Mouse (Mus musculus) skeletal muscle tissue, adult 2 months (tissue): ENCODE results near the gene Tmem186.

ENCODE experiments used
- DNase-seq: peaks from one replicate; pipeline ENCODE4 v3.0.0-alpha.2; 2012; ENCODE audit warnings: low read depth, low spot score

Tmem186 gene

DNA sequence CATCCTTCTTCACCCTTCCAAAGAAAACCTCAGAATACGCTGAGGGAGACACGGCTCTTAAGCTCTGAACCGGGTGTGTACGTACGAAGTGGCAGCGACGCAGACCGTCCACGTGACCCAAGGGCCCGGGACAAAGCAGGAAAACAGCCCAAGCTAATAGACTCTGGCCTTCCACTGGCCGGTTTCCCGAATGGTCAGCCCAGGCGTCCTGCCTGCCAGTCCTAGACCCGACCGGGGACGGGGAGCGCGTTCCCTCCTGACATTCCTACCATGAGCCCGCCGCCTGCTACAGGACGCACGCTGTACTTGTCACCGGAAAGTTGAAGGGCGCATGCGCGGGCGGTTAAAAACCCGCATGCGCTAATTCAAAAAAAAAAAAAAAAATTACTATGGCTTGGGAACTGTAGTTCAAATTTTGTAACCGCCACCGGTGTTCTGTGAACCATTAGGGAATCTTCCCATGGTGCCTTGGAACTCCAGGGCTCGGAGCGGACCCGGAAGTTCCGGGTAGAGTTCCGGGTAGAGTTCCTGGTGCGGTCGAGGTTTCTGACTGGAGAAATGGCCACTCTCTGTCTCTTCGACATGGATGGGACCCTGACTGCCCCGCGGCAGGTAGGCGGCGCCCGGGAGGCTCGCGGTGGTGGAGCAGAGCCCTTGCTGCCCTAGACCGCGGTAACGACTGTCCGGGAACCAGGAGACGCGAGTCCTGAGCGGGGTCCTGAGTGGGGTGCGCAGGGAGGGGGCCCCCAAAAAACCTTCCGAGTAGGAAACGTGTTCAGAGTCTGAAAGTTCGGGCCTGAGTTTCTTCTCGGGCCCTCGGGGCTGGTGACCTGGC, at the start of gene Tmem186, which contains the start of gene Pmm2:
Gene Tmem186 (minus strand): TSS at position 496 of the 835 bp plus-strand sequence.
Gene Pmm2 (plus strand): TSS at position 458 of the 835 bp plus-strand sequence.
- DNase-seq = peak; percentile 95

DNA sequence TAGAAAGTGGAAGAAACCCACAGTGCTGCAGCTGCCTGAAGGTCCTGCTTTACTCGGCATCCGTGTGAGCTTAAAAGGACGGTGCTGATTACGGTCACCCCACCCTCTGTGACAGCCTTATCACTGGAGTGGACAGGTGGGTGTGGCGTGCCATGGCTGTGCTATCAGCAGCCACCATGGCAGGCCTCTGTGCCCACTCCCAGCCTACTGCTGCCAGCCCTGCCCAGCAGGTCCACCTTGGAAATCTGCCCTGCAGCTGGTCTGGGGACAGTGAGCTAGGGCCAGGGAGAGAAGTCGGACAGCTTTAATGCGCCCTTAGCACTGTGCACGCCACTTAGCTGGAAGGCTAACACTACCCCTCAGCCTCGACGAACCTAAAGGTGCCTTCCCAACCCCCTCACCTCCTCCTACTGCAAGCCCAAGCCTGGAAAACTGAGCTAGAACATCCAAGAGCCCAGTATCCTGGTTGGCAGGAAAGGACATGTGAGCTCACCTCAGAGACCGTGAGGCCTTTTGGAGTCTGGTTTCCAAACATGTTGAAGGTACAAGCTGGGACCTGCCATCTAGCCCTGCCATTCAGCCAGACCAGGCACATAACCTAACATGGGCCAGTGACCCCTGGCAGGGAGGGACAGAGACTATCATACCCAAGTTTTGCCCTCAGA, 49.5 kb upstream of the Tmem186 start:
- peak; percentile 44 for DNase-seq

DNA sequence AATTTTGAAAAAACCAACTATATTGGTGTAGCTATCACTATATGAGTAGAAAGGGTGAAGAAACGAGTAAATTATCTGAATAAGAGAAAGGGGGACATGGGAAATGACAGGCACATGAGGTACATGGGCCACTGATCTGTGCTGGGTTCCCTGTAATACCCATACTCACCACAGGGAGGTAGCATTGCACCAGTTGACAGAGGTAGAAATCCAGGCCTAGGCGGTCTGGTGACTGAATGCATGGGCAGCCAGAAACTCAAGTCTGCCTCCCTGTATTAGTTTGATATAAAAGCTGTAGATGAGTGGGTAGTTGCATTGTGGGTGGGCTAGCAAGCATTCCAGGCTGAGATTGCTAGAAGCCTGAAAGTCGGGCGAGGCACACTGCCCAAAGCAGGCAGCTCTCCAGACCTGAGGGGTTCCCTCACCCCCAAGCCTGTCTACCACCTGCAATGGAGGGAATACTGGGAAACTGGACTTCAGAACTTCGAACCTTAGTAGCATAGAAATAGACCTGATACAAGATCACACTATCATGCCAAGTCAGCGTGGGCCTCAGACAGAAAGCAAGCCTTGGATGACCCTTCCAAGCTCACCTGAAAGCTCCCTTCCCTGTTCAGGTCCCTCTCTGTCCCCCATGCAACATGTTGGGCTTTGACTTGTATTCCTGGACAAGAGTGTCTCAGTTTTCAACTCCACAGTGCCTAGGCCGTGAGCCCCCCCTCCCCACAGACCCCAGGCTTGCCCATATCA, 48.8 kb upstream of the Tmem186 start:
- DNase-seq = peak; percentile 74

DNA sequence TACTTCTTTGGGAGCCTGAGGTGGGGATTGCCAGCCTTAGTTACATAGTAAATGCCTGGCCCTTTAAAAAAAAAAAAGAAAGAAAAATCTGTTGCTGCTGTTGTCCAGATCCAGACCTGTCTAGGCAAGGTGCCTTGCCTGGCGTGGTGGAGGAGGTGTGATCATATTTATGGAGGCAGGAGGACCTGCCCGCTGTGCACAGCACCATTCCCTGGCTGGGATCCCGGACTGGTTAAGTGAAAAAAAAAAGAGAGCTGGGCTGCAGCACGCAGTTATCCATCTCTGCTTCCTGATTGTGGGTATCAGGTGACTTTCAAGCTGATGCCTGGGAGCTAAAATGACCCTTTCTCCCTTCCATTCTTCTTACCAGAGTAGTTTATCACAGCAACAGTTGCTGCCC, 47.6 kb upstream of the Tmem186 start:
- DNase-seq = no peak

DNA sequence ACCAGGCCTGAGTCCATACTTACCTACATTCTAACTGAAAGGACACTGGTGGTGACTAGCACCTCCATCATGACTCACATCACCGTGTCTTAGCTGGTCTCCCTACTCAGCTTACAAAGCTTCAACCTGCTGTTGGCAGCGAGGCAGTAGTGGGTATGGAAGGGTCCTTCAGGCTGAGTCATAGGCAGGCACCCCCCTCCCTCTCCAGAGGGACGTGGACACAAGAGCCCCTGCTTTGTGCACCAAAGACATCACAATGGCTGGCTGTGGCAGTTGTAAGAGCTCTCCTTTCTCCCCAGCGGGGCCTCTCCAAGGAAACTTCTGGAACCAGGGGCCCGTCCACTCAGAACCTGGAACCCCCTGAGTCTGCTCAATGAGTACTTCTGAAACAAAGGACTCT, 43.0 kb upstream of the Tmem186 start, which contains the start of gene Gm5767:
Gene Gm5767 (plus strand): TSS at position 301 of the 400 bp plus-strand sequence.
- DNase-seq = no peak

DNA sequence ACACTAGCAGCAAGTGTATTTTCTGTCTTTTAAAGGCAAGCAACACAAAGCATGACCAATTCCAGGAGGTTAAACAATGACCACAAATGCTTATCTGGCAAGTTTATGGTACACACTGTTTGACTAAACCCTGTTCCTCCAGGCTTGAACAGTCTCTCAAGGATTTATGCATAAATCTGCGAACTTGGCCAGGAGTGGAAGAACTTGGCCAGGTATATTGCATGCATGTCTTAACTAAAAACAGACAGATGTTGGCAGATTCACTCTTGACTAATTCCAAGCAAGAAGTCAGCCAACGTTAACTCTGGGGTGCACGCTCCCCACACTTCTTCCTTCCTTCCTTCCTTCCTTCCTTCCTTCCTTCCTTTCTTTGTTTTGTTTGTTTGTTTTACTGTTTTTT, 42.3 kb upstream of the Tmem186 start:
- no peak for DNase-seq

DNA sequence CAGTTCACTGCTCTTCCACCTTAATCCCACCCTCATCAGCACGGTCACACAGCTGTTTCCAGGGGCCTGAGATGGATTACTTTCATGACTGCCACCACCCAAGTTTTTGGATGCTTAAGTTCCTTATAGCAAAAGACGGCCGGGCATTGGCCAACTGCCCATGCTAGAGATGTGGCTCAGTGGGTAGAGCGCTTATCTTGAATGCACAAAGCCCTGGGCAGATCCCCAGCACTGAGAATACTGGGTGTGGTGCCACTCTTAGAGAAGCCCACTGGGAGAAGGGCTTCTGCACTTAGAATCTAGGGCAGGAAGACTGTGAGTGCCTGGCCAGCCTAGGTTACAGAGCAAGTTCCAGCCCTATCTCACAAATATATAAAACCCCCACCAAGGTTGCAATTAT, 41.2 kb upstream of the Tmem186 start:
- no peak for DNase-seq

DNA sequence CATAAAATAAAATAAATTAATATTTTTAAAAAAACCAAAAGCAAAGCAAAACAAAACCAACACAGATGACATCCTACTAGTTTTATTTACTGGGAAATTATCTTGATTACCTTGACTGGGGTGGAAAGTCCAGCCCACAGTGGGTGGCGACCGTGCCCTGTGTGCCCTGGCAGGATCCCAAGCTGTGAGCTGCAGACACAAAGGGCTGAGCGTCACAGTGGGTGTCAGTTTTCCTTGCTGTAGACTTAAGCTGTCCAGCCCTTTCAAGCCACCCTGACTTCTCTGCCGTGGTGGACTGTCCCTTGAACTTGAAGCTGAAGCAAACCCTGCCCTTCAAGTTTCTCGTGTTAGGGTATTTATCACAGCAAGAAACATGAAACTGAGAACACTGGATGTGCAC, 40.5 kb upstream of the Tmem186 start:
- no peak for DNase-seq

DNA sequence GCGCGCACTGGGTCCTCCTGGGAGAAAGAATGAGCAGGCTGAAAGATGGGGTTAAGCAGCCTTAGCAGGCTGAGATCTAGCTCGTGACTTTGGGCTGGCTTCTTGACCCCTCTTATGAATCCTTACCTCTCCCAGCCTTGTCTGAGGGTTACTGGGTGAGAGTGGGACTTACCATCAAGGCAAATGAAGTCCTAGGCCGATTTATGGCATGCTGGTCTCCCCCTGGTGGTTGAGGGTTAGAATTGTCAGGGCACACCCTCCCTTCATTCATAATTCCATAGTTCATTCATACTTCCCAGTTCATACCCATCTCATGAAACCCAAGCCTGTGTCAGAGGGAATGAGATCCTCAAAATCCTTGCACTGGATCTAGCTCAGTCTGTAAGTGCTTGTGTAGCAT, 39.3 kb upstream of the Tmem186 start:
- DNase-seq = no peak

DNA sequence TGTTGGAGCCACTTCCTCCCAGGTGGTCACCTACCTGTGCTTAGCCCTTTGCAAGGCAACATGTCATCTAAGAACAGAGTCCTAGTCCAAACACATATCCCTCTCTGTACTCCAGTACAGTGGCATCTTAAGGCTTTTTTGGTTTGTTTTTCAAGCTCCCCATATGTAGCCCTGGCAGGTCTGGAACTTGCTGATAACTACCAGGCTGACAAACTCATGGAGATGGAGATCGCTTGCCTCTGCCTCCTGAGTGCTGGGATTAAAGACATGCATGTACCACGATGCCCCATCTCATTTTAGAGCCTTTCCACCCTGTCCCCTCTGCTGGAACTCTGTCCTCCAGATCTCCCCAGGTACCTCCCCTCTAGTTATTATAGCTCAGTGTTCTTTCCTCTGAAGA, 38.7 kb upstream of the Tmem186 start:
- no peak for DNase-seq

DNA sequence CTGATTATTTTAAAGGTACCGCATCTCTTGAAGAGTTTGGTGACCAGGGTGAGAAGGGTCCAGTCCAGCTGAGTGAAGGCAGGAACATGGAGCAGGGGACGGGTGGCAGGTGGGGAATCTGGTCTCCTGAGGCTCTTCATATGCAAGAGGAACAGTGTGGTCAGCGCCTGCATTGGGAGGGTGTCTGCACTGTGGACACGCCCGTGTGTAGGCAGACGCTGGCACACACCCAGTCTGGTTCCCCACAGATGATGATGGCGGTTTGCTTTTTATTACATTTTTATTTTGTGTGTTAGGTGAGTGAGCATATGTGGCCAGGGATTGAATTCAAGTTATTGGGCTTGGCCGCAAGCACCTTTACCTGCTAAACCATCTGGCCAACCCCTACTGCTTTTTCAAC, 38.0 kb upstream of the Tmem186 start:
- DNase-seq = no peak

DNA sequence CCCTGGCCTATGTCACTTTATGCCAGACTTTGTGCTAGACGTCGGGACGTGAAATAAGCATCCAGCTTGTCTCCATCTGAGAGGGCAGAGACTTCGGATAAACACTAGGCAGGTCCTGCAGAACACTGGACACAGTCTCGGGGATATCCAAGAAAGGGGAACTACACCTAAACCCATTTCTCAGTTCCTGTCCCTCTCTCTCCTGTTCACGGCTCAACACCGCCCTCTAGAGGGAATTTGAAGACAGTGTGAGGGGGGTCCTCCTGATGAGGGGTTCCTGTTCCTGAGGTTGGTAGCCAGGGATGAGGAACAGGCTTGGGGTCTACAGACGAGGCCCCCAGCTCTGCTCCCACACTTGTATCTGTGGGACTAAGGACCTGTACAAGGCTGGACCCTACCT, 36.7 kb upstream of the Tmem186 start:
- no peak for DNase-seq

DNA sequence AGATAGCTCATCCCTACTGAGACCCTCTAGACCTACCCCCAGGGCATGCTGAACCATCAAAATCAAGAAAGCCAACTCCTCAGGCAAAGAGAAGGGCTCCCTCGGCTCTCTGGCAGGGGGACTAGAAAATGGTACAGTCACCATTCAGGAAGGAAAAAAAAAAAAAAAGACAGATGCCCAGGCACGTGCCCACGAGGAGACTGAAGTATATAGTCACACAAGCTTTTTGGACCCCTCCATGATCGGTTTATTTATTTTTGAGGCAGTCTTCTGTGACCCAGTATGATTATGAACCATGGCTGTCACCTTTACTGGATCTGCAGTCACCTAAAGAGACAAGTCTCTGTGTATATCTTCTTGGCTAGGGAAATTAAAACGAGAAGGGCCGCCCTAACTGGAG, 35.8 kb upstream of the Tmem186 start:
- DNase-seq = no peak

DNA sequence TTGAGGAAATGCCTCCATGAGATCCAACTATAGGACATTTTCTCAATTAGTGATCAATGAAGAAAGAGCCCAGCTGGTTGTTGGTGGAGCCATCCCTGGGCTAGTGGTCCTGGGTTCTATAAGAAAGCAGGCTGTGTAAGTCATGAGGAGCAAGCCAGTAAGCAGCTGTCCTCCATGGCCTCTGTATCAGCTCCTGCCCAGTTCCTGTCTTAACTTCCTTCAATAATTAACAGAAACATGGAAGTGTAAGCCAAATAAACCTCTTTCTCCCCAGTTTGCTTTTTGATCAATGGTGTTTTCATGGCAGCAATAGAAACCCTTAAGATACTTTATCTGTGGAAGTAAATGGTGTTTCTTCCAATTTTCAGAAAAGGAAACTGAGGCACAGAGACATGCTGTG, 35.3 kb upstream of the Tmem186 start:
- no peak for DNase-seq

DNA sequence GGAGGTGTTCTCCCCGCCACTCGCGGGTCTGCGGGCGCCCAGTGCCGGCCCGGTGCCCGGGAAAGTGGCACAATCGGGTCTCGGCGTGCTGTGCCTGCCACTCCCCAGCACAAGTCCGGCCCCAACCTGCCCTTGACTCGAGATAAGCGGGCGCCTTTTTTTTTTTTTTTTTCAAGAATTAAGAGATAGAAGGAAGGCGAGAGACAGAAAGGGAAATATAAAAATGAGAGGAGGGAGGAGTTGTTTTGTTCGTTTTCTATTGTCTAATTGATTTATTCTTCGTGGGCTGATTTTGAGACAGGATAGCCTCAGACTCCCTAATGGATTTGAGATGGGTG, 34.8 kb upstream of the Tmem186 start:
- DNase-seq = no peak

DNA sequence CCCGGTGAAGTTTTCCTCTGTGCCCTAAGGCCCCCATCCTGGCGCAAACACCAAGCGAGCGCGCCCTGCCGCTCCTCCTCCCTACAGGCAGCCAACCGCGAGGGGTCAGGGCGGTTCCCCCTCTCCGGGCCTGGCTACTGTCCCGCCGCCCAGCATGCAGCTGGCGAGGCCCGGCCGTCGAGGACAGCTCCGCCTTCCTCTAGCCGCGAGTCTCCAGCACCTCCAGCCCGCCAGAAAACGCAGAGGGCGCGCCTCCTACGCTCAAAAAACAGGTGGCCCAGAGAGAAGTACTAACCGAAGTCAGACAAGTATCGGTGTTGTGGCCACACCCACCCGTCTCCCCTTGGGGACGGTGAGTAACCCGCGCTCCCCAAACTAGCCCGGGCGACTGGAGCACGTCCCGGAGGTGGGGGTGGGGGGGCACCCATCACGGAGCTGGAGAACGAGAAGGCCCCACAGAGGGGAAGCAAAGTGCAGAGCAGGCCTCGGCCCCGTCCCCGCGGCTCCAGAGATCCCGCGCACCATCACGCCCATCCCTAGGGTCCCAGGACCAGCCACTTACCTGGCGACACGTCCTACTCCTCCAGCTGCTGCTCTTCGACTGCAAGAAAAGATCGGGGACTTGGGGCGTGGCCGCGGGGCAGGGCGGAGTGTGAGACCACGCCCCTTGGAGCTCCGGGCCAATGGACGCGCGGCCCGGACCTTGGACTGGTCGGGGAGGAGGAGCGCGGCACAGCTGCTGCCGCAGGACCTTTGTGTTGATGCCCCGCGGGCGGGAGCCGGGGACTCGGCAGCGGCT, 34.2 kb upstream of the Tmem186 start, which contains the start of gene Carhsp1:
Gene Carhsp1 (minus strand): TSS at position 605 of the 799 bp plus-strand sequence.
- peak; percentile 90 for DNase-seq

DNA sequence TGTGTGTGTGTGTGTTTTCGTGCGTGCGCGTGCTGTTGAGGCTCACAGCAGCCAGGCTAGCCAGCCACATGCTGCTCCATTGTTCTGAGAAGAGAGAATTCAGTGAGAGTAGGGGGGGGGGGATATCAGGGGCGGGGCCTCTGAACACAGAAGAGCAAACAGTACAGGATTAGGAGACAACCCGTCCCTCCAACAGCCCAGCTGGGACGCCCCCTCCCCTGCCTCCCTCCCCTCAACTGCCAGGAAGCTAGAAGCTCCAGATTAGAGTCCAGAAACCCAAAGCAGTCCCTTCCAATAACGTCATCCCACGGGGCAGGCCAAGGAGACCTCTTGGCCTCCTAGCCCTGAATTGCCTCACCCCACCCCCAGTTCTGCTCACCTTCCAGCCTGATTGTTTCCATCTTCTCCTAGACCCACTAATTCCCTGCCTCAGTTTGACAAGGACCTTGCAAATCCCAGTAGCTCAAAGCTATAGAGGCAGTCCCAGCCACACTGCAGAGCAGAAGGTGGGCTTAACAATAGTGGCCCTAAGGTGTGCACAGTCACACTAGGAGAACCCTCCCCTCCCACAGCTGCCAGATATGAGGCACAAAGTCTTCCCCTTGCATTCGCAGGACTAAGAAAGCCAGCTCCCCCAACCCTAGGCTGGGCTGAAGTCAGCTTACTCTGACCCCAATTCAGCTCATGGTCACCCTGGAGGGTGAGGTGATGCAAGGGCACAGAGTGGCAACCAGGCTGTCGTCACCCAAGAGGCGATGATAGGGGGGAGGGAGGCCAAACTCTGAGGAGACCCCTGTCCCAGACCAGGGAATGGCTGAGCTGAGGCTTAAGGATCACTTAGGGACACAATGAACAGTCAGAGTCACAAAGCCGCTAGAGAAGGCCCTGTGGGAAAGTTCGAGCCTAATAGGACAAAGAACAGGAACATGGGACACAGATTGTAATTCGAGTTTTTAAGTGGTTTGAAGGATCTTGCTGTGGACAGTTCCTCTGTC, 32.8 kb upstream of the Tmem186 start:
- DNase-seq = no peak

DNA sequence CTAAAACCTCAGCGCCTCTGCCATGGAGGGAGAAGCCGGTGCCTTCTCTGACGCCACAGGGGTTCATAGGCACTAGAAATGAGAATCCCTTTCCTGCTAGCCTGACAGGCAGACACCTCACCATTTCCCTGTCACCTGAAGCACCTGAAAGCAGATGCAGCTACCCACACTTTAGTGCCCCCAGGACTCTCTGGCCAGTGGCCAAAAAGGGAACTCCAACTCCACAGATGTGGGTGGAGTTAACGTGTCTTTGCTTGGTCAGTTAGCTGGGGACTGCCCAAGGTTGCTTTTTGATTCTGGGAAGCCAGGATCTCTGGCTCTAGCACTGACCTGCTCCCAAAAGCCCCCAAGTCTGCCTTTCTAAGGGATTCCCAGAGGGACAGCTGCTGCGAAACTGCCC, 31.9 kb upstream of the Tmem186 start:
- DNase-seq = no peak

DNA sequence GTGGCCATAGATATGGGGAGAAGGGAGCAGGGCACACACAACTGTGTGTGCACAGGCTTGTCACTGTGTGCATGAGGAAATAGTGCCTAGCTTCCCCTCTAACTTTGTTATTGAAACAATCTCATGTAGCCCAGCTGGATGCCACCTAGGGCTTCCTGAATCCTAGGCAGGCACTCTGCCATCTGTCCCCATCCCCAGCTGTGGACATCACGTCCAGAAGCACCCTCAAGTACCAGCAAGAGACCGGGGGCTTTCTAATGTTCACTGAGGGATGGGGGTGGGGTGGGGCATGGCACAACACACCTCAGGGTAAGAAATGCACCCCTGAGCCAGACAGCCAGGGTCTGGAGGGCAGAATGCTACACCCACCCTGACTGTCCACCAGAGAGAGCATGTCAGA, 30.9 kb upstream of the Tmem186 start:
- no peak for DNase-seq

DNA sequence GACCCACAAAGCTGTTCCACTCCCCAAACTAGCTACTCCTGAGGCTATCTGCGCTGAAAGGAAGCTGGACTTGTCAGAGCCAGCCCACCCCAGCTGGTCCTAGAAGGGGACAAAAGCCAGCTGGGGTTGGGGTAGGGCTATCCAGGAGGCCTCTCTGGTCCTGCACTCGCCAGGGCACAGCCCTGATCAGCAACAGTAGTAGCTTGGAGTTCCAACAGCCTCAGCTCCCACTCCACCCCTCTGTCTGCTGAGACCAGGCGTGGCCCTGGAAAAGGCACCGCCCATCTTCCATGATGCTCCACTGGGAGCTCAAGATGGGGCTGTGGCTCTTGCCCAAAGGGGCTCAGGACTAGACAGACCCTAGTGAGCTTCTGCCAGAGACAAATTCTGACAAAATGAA, 30.3 kb upstream of the Tmem186 start:
- DNase-seq = no peak
